Mouse (Mus musculus) liver, embryonic 14.5 days (tissue): ENCODE measurements around the gene Rem1. TPM values are rescaled to one million over a fixed set of nuclear protein-coding genes. Genes with fewer than 3 reads are reported as not detected.
"Not testable (repeated sequence)": the region's sequence is repeated elsewhere in the genome, so short reads cannot be mapped to it uniquely, and the experiment has no call there.

ENCODE experiments used
- ATAC-seq: fragments of 200-750 bp; cut with Nextera tagmentation; 2 replicates; pipeline ENCODE4 v1.8.0; 2017; ENCODE audit warnings: moderate number of reproducible peaks, mild to moderate bottlenecking, moderate library complexity; ENCODE audit not compliant: insufficient read depth
- DNase-seq, 3 experiments: peaks; one replicate each; pipeline ENCODE4 v3.0.0-alpha.2; 2012 to 2013; ENCODE audit warnings: low read depth in 3 of 3, low spot score in 3 of 3
- H3K27ac ChIP-seq: fragments of 300-500 bp; sonication (generic); 2 replicates; pipeline ENCODE4 v1.5.1; 2014; ENCODE audit warnings: moderate library complexity, mild to moderate bottlenecking, control low read depth, inconsistent platforms
- H3K27me3 ChIP-seq: fragments of 300-500 bp; sonication (generic); 2 replicates; pipeline ENCODE4 v1.6.1; 2014; ENCODE audit warnings: mild to moderate bottlenecking, low read length, moderate library complexity; ENCODE audit not compliant: control insufficient read depth, insufficient read depth
- H3K36me3 ChIP-seq: fragments of 300-500 bp; sonication (generic); replicated peaks from 2 replicates; pipeline ENCODE4 v1.6.1; 2014; ENCODE audit warnings: low read depth; ENCODE audit not compliant: control insufficient read depth, insufficient read depth
- H3K4me1 ChIP-seq, 2 experiments: fragments of 200-500 bp in 1 of 2; fragments of 300-500 bp in 1 of 2; sonication (generic) in 1 of 2; replicated peaks; 2 replicates each; pipeline ENCODE4 v1.6.1; 2012 to 2014; ENCODE audit warnings: antibody characterized with exemption in 1 of 2, inconsistent platforms in 1 of 2, low read length in 1 of 2; ENCODE audit not compliant: control insufficient read depth in 2 of 2, insufficient read depth in 2 of 2
- H3K4me2 ChIP-seq: fragments of 300-500 bp; sonication (generic); 2 replicates; pipeline ENCODE4 v1.6.1; 2014; ENCODE audit warnings: low read depth, mild to moderate bottlenecking, control low read depth, moderate library complexity
- H3K4me3 ChIP-seq, 2 experiments: fragments of 200-500 bp in 1 of 2; fragments of 300-500 bp in 1 of 2; sonication (generic) in 1 of 2; 2 replicates each; pipeline ENCODE4 v1.5.1; 2012 to 2014; ENCODE audit warnings: low read depth in 2 of 2, low read length in 2 of 2, mild to moderate bottlenecking in 2 of 2, control low read depth in 1 of 2, inconsistent platforms in 1 of 2, moderate library complexity in 1 of 2; ENCODE audit not compliant: insufficient read depth in 1 of 2
- H3K9ac ChIP-seq: fragments of 300-500 bp; sonication (generic); replicated peaks from 2 replicates; pipeline ENCODE4 v1.6.1; 2014; ENCODE audit warnings: mild to moderate bottlenecking, control low read depth, moderate library complexity
- H3K9me3 ChIP-seq: fragments of 300-500 bp; sonication (generic); 2 replicates; pipeline ENCODE4 v1.6.1; 2016; ENCODE audit warnings: low read length, mixed read lengths; ENCODE audit not compliant: control insufficient read depth
- CTCF ChIP-seq: IDR thresholded peaks from 2 replicates; pipeline ENCODE4 v1.5.1; 2016; ENCODE audit warnings: antibody characterized with exemption, low read depth, control low read depth
- EP300 ChIP-seq: IDR thresholded peaks from 2 replicates; pipeline ENCODE4 v1.6.1; 2016; ENCODE audit warnings: antibody characterized with exemption, low read depth
- WGBS: fragments of 180-500 bp; shearing (Covaris S2); extraction: QIAGEN DNeasy Blood & Tissue Kit; methylation state at CpG from one replicate; pipeline ENCODE4 v1.1.7; 2014; ENCODE audit not compliant: insufficient replicate concordance; 5-methylcytosine and 5-hydroxymethylcytosine counted together
- polyA plus RNA-seq, 2 experiments: library from polyadenylated mRNA; depleted of rRNA in 1 of 2; stranded (reverse) in 1 of 2; unstranded in 1 of 2; fragments of >200 nt; fragmentation: Nextera tagmentation in 1 of 2; extraction: Ambion mirVana in 1 of 2; gene quantifications; 2 replicates each; pipeline versions ENCODE4 v1.2.1 to v1.2.3; 2012 to 2014

Gene Rem1
- polyA plus RNA-seq, 2 experiments: 0.42 to 0.91 TPM

GRCm38 (mm10) chr2:152652901-152653620 lies 26.3 kb downstream of the Rem1 start:
- H3K27ac ChIP-seq: no peak overlapping the region
- H3K36me3 ChIP-seq: no peaks in the 10 kb centered on the region
- DNase-seq (no peak), ATAC-seq (no peak)
- no peak for TF ChIP-seq EP300
- TF ChIP-seq CTCF: no peak
- WGBS: 49% methylated on average over 10 of the region's 10 CpGs
- no peaks in the 10 kb centered on the region for H3K27me3 ChIP-seq
- H3K9ac ChIP-seq: no peak overlapping the region
- no peaks in the 10 kb centered on the region for H3K9me3 ChIP-seq
- H3K4me3 ChIP-seq: no peak overlapping the region
- H3K4me1 ChIP-seq: no peaks in the 10 kb centered on the region
- H3K4me2 ChIP-seq: no peak overlapping the region

- H3K4me1 ChIP-seq: no peaks in the 10 kb centered on the region
- H3K9ac ChIP-seq: no peak overlapping the region
- H3K4me3 ChIP-seq: no peak overlapping the region
- H3K4me2 ChIP-seq: no peak overlapping the region
- 33% methylated on average over 14 of the region's 14 CpGs for WGBS
- no peaks in the 10 kb centered on the region for H3K9me3 ChIP-seq
- ATAC-seq (no peak), DNase-seq (no peak)
- H3K36me3 ChIP-seq: no peaks in the 10 kb centered on the region
- no peaks in the 10 kb centered on the region for H3K27me3 ChIP-seq
- TF ChIP-seq EP300 (no peak), CTCF (no peak)
- no peak overlapping the region for H3K27ac ChIP-seq
Observed at GRCm38 (mm10) chr2:152653874-152654715, 27.3 kb downstream of the Rem1 start.

GRCm38 (mm10) chr2:152657398-152657797 lies 30.6 kb downstream of the Rem1 start:
- WGBS: 43% methylated on average over 10 of the region's 10 CpGs
- Histone ChIP-seq H3K4me2 (no peak overlapping the region), H3K9me3 (no peaks in the 10 kb centered on the region), H3K4me1 (no peaks in the 10 kb centered on the region), H3K4me3 (no peak overlapping the region), H3K27me3 (no peaks in the 10 kb centered on the region), H3K36me3 (no peaks in the 10 kb centered on the region), H3K9ac (no peak overlapping the region), H3K27ac (no peak overlapping the region)
- ATAC-seq (no peak), DNase-seq (no peak)
- TF ChIP-seq EP300 (no peak), CTCF (peak; percentile 52)

GRCm38 (mm10) chr2:152661163-152661562 lies 34.4 kb downstream of the Rem1 start:
- TF ChIP-seq EP300 (no peak), CTCF (no peak)
- H3K27ac ChIP-seq: no peak overlapping the region
- WGBS: 47% methylated on average over 6 of the region's 6 CpGs

GRCm38 (mm10) chr2:152666191-152666590 lies 39.4 kb downstream of the Rem1 start:
- WGBS: 57% methylated on average over 3 of the region's 3 CpGs
- peaks cover 11% of the 10 kb centered on the region in 2 experiments for H3K4me1 ChIP-seq
- not testable (repeated sequence) for H3K9ac ChIP-seq, H3K4me2 ChIP-seq, H3K4me3 ChIP-seq, H3K27me3 ChIP-seq, H3K9me3 ChIP-seq, H3K27ac ChIP-seq, DNase-seq, H3K36me3 ChIP-seq, ATAC-seq

More at GRCm38 (mm10) chr2:152661163-152661562, 34.4 kb downstream of the Rem1 start:
- ATAC-seq (no peak), DNase-seq (no peak)
- Histone ChIP-seq H3K27me3 (no peaks in the 10 kb centered on the region), H3K9me3 (no peaks in the 10 kb centered on the region), H3K36me3 (no peaks in the 10 kb centered on the region), H3K4me1 (no peaks in the 10 kb centered on the region), H3K9ac (no peak overlapping the region), H3K4me2 (no peak overlapping the region), H3K4me3 (no peak overlapping the region)
